In genomic region chr7:139684553-139684929, GRCm38 (mm10) we compare ENCODE assay signal across 8 mouse cellular contexts. TPM values are rescaled to one million over a fixed set of nuclear protein-coding genes. Genes with fewer than 3 reads are reported as not detected.
DNase-seq lines count a peak whose midpoint lies in the region; ATAC-seq lines count a peak whose summit lies in the region.

No protein-coding gene starts in this region.

- H3K9me3 ChIP-seq in intestine, embryonic 14.5 days (ENCODE audit: control insufficient read depth, low read length): no peaks in the 10 kb centered on the region

- peak; percentile 88 for DNase-seq in adipocyte (ENCODE audit: low spot score)
- peak; percentile 98 for DNase-seq in embryo, embryonic 10 days (ENCODE audit: low spot score)
- DNase-seq in gastrocnemius, postnatal 14 days: peak; percentile 87
- peak; percentile 90 for DNase-seq in intestine, embryonic 14.5 days (ENCODE audit: low spot score)
- DNase-seq in left cerebral cortex, postnatal 14 days (ENCODE audit: low spot score in 2 of 2): peak; percentile 93 to 94
- DNase-seq in mesoderm, embryonic 11.5 days (ENCODE audit: low read depth, low spot score): peak; percentile 94
- DNase-seq in right cerebral cortex, postnatal 36 days (ENCODE audit: low spot score in 2 of 2): peak; percentile 88 to 92
- DNase-seq in yolk sac, embryonic 10.5 days (ENCODE audit: low spot score): peak; percentile 78

- H3K36me3 ChIP-seq in intestine, embryonic 14.5 days (ENCODE audit: control insufficient read depth, insufficient read depth, low read length): no peaks in the 10 kb centered on the region

- H3K4me1 ChIP-seq in intestine, embryonic 14.5 days (replicated peaks; ENCODE audit: control insufficient read depth, insufficient read depth, low read length): 0 out of 2 replicates have a peak, but pooled peaks cover 2% of the 10 kb centered on the region

- H3K9ac ChIP-seq in intestine, embryonic 14.5 days (ENCODE audit: low read length): peak overlapping the region; percentile 30; the same call in 1 of the 2 replicates

- ATAC-seq in intestine, embryonic 14.5 days (replicated peaks; ENCODE audit: low FRiP score, low TSS enrichment, low read depth): peak; percentile 79

- 2% methylated on average over 14 of the region's 14 CpGs for WGBS in intestine, embryonic 14.5 days

- 0 out of 2 replicates have a peak, but pooled peaks cover 6% of the 10 kb centered on the region for H3K27me3 ChIP-seq in intestine, embryonic 14.5 days (replicated peaks; ENCODE audit: control insufficient read depth, insufficient read depth, low read length)

- H3K4me2 ChIP-seq in intestine, embryonic 14.5 days (ENCODE audit: low read length): peak overlapping the region; percentile 97

- peak overlapping the region; percentile 61 for H3K4me3 ChIP-seq in intestine, embryonic 14.5 days (ENCODE audit: low read depth, low read length)

- intact Hi-C loops in gastrocnemius, postnatal 14 days (cut with DNase I; ENCODE audit: low total_unique reads): loop anchor here (2.0 kb wide), 1 partner anchor 34 kb away; no protein-coding TSS in a partner anchor
- intact Hi-C loops in left cerebral cortex, postnatal 14 days (cut with DNase I): loop anchor here (2.0 kb wide), 1 partner anchor 36 kb away; no protein-coding TSS in a partner anchor

- H3K27ac ChIP-seq in intestine, embryonic 14.5 days (ENCODE audit: low read depth): no peak overlapping the region

RNA-seq across cellular contexts. Expression of gene Cfap46, which starts 0.9 kb away (rescaled TPM):
- under 1 TPM; 0.07 to 0.12 TPM for total RNA-seq in gastrocnemius, postnatal 14 days (2021)
- polyA plus RNA-seq in intestine, embryonic 14.5 days (2014; fragmentation: Nextera tagmentation; extraction: Ambion mirVana): 0.14 and 0.17 TPM in 2 replicates
- total RNA-seq in left cerebral cortex, postnatal 14 days (2021): 1 to 10 TPM; 1.6 to 2.2 TPM
